Mouse (Mus musculus): ENCODE data around the gene Lexm. TPM values are rescaled to one million over a fixed set of nuclear protein-coding genes. Genes with fewer than 3 reads are reported as not detected.
A peak's percentile ranks its signal among the peaks of the same experiment; 100 is the strongest.

The Lexm gene
- polyA plus RNA-seq, 1 experiment: not detected

DNA sequence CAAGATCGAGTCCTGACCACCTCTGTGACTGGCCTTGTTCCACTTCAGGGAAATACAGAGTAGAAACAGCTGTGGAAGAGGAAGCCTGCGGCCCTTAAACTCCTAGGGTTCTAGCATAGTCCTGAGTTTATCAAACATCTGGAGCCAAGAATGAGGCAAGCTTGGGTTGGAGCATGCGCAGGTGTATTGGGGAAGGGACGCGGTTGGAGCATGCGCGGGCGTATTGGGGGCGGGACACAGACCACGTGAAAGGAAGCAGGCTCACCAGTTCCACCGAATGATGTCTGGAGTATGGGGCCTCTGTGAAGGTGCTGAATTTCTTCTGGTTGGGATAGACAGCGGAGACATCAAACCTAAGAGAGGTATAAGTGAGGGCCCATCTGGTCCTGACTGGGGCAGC, 1.4 kb downstream of the Lexm start:
- H3K27ac ChIP-seq (ENCODE audit: insufficient read depth, low read depth, low read length): no peak overlapping the region
- TF ChIP-seq POLR2A (IDR thresholded peaks at IDR 0.05; ENCODE audit: insufficient read depth, low read depth, low read length) (no peak), CTCF (IDR thresholded peaks at IDR 0.05; ENCODE audit: insufficient read depth, low read depth, low read length) (no peak)
- peaks cover 8% of the 10 kb centered on the region for H3K4me1 ChIP-seq (ENCODE audit: control insufficient read depth, insufficient read depth, low read length)
- H3K4me3 ChIP-seq (ENCODE audit: insufficient read depth, low read depth, low read length): no peak overlapping the region
- 91% methylated on average over 12 of the region's 12 CpGs for WGBS

DNA sequence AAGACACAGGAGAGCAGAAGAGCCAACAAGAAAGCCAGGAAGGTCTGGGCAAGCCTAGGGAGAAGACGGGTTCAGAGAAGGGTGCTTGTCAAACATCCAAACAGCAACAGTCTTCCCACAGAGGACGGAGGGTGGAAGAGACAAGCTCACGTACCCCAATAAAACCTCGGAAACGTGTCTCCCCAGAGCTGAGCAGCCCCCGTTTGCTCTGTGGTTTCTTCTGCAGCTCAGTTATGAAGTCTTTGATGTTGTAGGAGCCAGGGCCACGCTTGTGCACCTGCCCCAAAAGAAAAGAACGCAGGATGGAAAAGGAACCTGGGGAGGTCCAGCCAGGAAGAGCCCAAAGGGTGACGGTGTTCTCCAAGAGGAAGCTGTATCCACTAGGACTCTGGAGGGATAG, 2.2 kb downstream of the Lexm start:
- no peak for TF ChIP-seq POLR2A (IDR thresholded peaks at IDR 0.05; ENCODE audit: insufficient read depth, low read depth, low read length)
- TF ChIP-seq CTCF (IDR thresholded peaks at IDR 0.05; ENCODE audit: insufficient read depth, low read depth, low read length): no peak
- Histone ChIP-seq H3K27ac (ENCODE audit: insufficient read depth, low read depth, low read length) (no peak overlapping the region), H3K4me3 (ENCODE audit: insufficient read depth, low read depth, low read length) (no peak overlapping the region), H3K4me1 (ENCODE audit: control insufficient read depth, insufficient read depth, low read length) (peaks cover 8% of the 10 kb centered on the region)
- 88% methylated on average over 9 of the region's 9 CpGs for WGBS

DNA sequence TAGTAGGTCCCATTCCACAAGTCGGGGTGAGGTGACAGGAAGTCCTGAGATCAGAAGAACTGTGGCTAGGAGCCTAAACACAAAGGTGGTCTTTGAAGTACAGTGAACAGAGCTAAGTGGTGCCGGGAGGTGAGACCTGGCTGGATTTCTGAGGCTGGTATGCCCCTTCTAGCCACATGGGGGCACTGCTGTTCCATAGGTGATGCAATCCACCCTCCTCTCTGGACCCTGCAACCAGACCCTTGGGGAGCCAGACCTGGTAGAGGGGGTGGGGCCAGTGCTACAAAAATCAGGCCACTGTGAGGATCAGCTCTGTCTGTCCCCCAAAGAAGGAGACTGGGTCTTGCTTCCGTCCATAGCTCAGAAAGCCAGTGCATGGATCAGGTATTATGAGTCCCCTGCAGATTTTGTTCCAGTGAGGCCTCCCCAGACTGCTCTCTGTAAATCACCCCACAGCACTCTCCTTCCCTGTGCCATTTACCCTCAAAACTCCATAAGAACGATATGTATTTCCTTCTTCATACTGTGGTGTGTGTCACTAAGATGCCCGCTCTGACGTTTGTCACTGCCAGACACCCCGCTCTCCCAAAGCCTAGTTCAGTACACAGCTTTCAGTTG, 2.8 kb downstream of the Lexm start:
- H3K4me3 ChIP-seq (ENCODE audit: insufficient read depth, low read depth, low read length): no peak overlapping the region
- 44% methylated on average over 7 of the region's 7 CpGs for WGBS
- H3K27ac ChIP-seq (ENCODE audit: insufficient read depth, low read depth, low read length): no peak overlapping the region
- H3K4me1 ChIP-seq (ENCODE audit: control insufficient read depth, insufficient read depth, low read length): peaks cover 8% of the 10 kb centered on the region
- TF ChIP-seq POLR2A (IDR thresholded peaks at IDR 0.05; ENCODE audit: insufficient read depth, low read depth, low read length) (no peak), CTCF (IDR thresholded peaks at IDR 0.05; ENCODE audit: insufficient read depth, low read depth, low read length) (peak; percentile 96)

DNA sequence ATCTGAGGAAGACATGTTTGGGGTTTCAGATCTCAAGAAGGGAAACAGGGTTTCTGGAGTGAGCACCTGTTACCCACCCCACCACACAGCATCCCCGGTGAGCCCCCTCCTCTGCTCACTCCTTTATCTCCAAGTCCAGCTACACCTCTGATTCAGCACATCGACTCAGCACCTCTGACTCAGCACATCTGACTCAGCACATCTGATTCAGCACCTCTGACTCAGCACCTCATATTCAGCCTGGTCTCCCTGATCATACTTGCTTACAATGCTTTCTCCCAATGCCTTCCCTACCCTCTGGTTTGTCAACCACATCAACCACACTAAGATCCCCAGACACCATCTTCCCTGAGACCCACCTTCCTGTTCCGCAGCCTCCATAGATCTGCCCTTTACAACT, 3.5 kb downstream of the Lexm start:
- WGBS: 59% methylated on average over 3 of the region's 3 CpGs
- Histone ChIP-seq H3K4me3 (ENCODE audit: insufficient read depth, low read depth, low read length) (no peak overlapping the region), H3K4me1 (ENCODE audit: control insufficient read depth, insufficient read depth, low read length) (peaks cover 8% of the 10 kb centered on the region), H3K27ac (ENCODE audit: insufficient read depth, low read depth, low read length) (no peak overlapping the region)
- no peak for TF ChIP-seq CTCF (IDR thresholded peaks at IDR 0.05; ENCODE audit: insufficient read depth, low read depth, low read length)
- TF ChIP-seq POLR2A (IDR thresholded peaks at IDR 0.05; ENCODE audit: insufficient read depth, low read depth, low read length): no peak

DNA sequence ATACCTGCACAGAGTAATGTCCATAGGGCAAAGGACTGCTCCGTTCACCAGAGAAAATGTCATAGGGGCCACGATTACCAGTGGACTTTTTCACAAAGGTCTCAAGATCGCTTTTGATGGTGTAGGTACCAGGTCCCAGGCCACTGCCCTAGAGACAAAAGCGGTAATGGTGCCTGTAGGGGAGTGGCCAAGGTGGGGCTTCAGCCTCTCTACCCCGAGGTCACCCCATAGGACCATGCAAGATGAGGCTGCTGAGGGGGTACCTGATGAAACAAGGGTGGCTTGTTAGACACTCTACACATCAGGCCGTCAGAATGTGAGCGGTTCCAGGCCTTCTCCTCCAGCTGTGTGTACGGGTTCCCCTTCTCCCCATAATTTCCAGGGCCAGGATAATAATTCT, 3.9 kb downstream of the Lexm start:
- no peak for TF ChIP-seq POLR2A (IDR thresholded peaks at IDR 0.05; ENCODE audit: insufficient read depth, low read depth, low read length)
- no peak for TF ChIP-seq CTCF (IDR thresholded peaks at IDR 0.05; ENCODE audit: insufficient read depth, low read depth, low read length)
- H3K27ac ChIP-seq (ENCODE audit: insufficient read depth, low read depth, low read length): no peak overlapping the region
- 79% methylated on average over 8 of the region's 8 CpGs for WGBS
- H3K4me3 ChIP-seq (ENCODE audit: insufficient read depth, low read depth, low read length): no peak overlapping the region
- H3K4me1 ChIP-seq (ENCODE audit: control insufficient read depth, insufficient read depth, low read length): peaks cover 8% of the 10 kb centered on the region

DNA sequence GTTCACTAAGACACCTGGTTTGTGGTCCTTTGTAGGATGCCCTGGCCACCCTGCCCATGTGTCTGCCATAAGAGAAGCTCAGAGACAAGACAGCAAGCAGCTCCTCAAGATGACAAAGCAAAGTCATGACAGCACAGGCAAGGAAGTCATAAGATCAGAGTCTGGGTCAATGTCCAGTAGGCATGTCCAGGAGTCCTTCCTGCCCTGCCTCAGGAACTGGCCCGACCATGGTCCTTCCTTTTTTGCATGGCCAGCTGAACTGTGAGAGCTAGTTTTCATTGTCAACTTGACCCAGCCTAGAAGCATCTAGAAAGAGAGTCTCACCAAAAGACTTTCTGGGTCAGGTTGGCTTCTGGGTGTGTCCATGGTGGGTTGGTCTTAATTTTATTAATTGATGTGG, 9.1 kb downstream of the Lexm start:
- Histone ChIP-seq H3K4me1 (ENCODE audit: control insufficient read depth, insufficient read depth, low read length) (no peaks in the 10 kb centered on the region), H3K4me3 (ENCODE audit: insufficient read depth, low read depth, low read length) (no peak overlapping the region), H3K27ac (ENCODE audit: insufficient read depth, low read depth, low read length) (no peak overlapping the region)
- 92% methylated on average over 1 of the region's 1 CpGs for WGBS
- no peak for TF ChIP-seq POLR2A (IDR thresholded peaks at IDR 0.05; ENCODE audit: insufficient read depth, low read depth, low read length)
- TF ChIP-seq CTCF (IDR thresholded peaks at IDR 0.05; ENCODE audit: insufficient read depth, low read depth, low read length): no peak

DNA sequence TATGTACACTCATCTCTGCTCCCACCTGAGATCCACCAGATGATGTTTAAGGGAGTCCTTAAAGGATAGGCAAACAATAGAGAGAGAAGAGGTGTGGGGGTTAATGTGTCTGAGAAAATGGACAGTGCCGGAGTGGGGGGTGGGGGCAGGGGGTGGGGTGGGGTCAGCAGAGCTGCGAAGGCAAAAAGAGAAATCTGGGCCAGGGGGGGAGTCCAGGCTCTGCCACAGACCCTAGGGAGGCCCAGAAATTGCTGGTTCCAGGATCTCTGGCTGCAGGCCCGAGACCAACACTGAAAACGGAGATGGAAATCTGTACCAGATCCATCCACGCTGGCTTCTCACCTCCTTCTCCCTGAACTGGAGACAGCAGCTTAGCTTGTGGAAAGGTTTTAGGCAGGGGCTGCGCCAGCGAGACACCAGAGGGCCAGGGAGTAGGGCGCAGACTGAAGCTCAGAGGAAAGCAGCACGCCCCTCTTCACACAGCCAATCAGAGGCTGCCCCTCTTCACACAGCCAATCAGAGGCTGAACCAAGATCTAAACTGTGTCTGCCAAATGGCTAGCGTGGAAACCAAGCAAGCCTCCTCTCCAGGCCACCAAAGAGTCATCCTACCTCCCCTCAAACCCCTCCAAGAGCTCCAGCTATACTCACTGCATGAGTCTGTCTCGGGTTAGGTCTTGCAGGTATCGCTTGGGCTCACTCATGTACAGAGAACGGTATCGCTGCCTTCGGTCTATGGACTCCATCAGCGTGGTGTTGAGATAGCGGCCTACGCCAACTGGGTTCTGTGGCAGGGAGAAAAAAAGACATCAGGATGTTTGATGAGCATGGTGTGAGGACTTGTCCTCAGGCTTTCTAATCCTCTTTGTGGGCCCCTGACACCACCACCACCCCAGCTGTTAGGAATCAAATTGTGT, 10.1 kb downstream of the Lexm start:
- Histone ChIP-seq H3K4me1 (ENCODE audit: control insufficient read depth, insufficient read depth, low read length) (no peaks in the 10 kb centered on the region), H3K4me3 (ENCODE audit: insufficient read depth, low read depth, low read length) (no peak overlapping the region), H3K27ac (ENCODE audit: insufficient read depth, low read depth, low read length) (no peak overlapping the region)
- no peak for TF ChIP-seq CTCF (IDR thresholded peaks at IDR 0.05; ENCODE audit: insufficient read depth, low read depth, low read length)
- no peak for TF ChIP-seq POLR2A (IDR thresholded peaks at IDR 0.05; ENCODE audit: insufficient read depth, low read depth, low read length)
- WGBS: 53% methylated on average over 18 of the region's 18 CpGs

DNA sequence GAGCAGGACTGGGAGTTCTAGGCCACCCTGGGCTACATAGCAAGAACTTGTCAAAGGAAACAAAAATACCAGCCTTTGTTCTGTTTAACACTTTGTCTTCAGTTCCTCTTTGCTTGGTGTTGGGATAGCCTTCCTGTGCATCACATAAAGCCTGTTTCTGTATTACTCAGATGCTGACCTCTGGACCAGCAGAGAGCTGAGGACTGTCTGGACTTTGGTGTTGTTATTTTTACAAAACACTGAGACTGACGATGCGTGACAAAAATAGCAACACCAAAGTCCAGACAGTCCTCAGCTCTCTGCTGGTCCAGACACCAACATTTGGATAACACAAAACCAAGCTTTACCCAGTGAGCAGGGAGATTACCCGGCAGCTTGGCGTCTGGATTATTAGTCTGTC, 16.3 kb downstream of the Lexm start:
- Histone ChIP-seq H3K27ac (ENCODE audit: insufficient read depth, low read depth, low read length) (no peak overlapping the region), H3K4me3 (ENCODE audit: insufficient read depth, low read depth, low read length) (no peak overlapping the region), H3K4me1 (ENCODE audit: control insufficient read depth, insufficient read depth, low read length) (0 out of 2 replicates have a peak, but pooled peaks cover 5% of the 10 kb centered on the region)
- 71% methylated on average over 4 of the region's 4 CpGs for WGBS
- no peak for TF ChIP-seq CTCF (IDR thresholded peaks at IDR 0.05; ENCODE audit: insufficient read depth, low read depth, low read length)

DNA sequence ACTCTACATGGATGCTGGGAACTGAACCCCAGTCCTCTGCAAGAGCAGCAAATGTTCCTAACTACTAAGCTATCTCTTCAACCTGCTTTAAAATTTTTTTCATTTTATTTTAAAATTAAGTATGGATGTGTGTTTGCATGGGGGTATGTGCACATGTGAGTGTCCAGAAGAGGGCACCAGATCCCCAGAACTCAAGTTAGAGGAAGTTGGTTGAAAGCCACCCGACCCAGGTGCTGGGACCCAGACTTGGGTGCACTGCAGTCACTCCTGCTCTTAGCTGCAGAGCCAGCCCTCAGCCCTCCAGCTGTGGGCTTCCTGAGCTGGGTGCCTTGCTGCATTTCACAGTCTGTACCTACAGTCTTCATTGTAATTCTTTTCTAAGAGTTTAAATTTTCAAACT, 17.6 kb downstream of the Lexm start:
- WGBS: 45% methylated on average over 1 of the region's 1 CpGs
- Histone ChIP-seq H3K4me1 (ENCODE audit: control insufficient read depth, insufficient read depth, low read length) (0 out of 2 replicates have a peak, but pooled peaks cover 5% of the 10 kb centered on the region), H3K4me3 (ENCODE audit: insufficient read depth, low read depth, low read length) (no peak overlapping the region), H3K27ac (ENCODE audit: insufficient read depth, low read depth, low read length) (no peak overlapping the region)
- TF ChIP-seq POLR2A (IDR thresholded peaks at IDR 0.05; ENCODE audit: insufficient read depth, low read depth, low read length) (no peak), CTCF (IDR thresholded peaks at IDR 0.05; ENCODE audit: insufficient read depth, low read depth, low read length) (no peak)

Measured in olfactory bulb, adult 2 months (tissue).